Mouse (Mus musculus) myocyte (in vitro differentiated cells): ENCODE data around the gene Alg14. TPM values are rescaled to one million over a fixed set of nuclear protein-coding genes. Genes with fewer than 3 reads are reported as not detected.
A peak's percentile ranks its signal among the peaks of the same experiment; 100 is the strongest.

Source experiments
- H3K27me3 ChIP-seq: one replicate; pipeline ENCODE4 v1.6.1; 2011; ENCODE audit not compliant: control insufficient read depth, insufficient read depth, insufficient read length
- H3K36me3 ChIP-seq: one replicate; pipeline ENCODE4 v1.6.1; 2011; ENCODE audit not compliant: control insufficient read depth, insufficient read depth
- H3K4me2 ChIP-seq: one replicate; pipeline ENCODE4 v1.6.1; 2011; ENCODE audit warnings: low read depth, control low read depth
- H3K4me3 ChIP-seq: one replicate; pipeline ENCODE4 v1.5.1; 2011; ENCODE audit warnings: mild to moderate bottlenecking, control low read depth, moderate library complexity
- H3K79me2 ChIP-seq: one replicate; pipeline ENCODE4 v1.6.1; 2011; ENCODE audit not compliant: control insufficient read depth, insufficient read depth
- H3ac ChIP-seq: one replicate; pipeline ENCODE4 v1.6.1; 2011; ENCODE audit not compliant: control insufficient read depth, insufficient read length
- CEBPB ChIP-seq: IDR thresholded peaks from 2 replicates; pipeline ENCODE4 v1.6.1; 2011; ENCODE audit warnings: mild to moderate bottlenecking, moderate library complexity; ENCODE audit not compliant: poor library complexity, insufficient read depth, severe bottlenecking
- E2F4 ChIP-seq: IDR thresholded peaks from one replicate; pipeline ENCODE4 v1.6.1; 2011; ENCODE audit warnings: mild to moderate bottlenecking, control low read depth, moderate library complexity; ENCODE audit not compliant: insufficient read depth
- MAX ChIP-seq: IDR thresholded peaks from one replicate; pipeline ENCODE4 v1.6.1; 2011; ENCODE audit warnings: low read depth, mild to moderate bottlenecking, control low read depth
- MYOD1 ChIP-seq, 3 experiments: IDR thresholded peaks; one replicate each; pipeline ENCODE4 v1.6.1; 2011; ENCODE audit warnings: control low read depth in 2 of 3, low read depth in 2 of 3, mild to moderate bottlenecking in 2 of 3, moderate library complexity in 1 of 3; ENCODE audit not compliant: insufficient read length in 2 of 3, control insufficient read depth in 1 of 3
- MYOG ChIP-seq, 3 experiments: IDR thresholded peaks; one replicate each; pipeline ENCODE4 v1.6.1; 2011; ENCODE audit warnings: control low read depth in 2 of 3, low read depth in 2 of 3, mild to moderate bottlenecking in 2 of 3; ENCODE audit not compliant: insufficient read length in 2 of 3, control insufficient read depth in 1 of 3, insufficient read depth in 1 of 3
- POLR2A ChIP-seq: IDR thresholded peaks from one replicate; pipeline ENCODE4 v1.6.1; 2011; ENCODE audit warnings: low read depth, mild to moderate bottlenecking, control low read depth, moderate library complexity; ENCODE audit not compliant: insufficient read length
- POLR2AphosphoS2 ChIP-seq: IDR thresholded peaks from one replicate; pipeline ENCODE4 v1.6.1; 2011; ENCODE audit warnings: low read depth, control low read depth; ENCODE audit not compliant: insufficient read length
- REST ChIP-seq: IDR thresholded peaks from one replicate; pipeline ENCODE4 v1.6.1; 2011; ENCODE audit warnings: mild to moderate bottlenecking, control low read depth, moderate library complexity; ENCODE audit not compliant: insufficient read depth, insufficient read length
- SRF ChIP-seq: IDR thresholded peaks from one replicate; pipeline ENCODE4 v1.6.1; 2011; ENCODE audit warnings: low read depth; ENCODE audit not compliant: control insufficient read depth, insufficient read length
- TCF12 ChIP-seq: IDR thresholded peaks from one replicate; pipeline ENCODE4 v1.6.1; 2011; ENCODE audit warnings: mild to moderate bottlenecking, control low read depth; ENCODE audit not compliant: poor library complexity, insufficient read depth, severe bottlenecking
- TCF3 ChIP-seq: IDR thresholded peaks from one replicate; pipeline ENCODE4 v1.6.1; 2011; ENCODE audit warnings: low read depth, control low read depth; ENCODE audit not compliant: insufficient read length
- USF1 ChIP-seq: IDR thresholded peaks from one replicate; pipeline ENCODE4 v1.6.1; 2011; ENCODE audit warnings: low read depth, mild to moderate bottlenecking, control low read depth, moderate library complexity
- polyA plus RNA-seq: library from polyadenylated mRNA; unstranded; fragments of >200 nt; fragmentation: generic; extraction: Trizol; gene quantifications from one replicate; pipeline ENCODE4 v1.2.1, GENCODE M21; 2012; ENCODE audit warnings: missing spikeins

Alg14 gene
- polyA plus RNA-seq, 1 experiment, result 14.8 TPM

- H3K4me3 ChIP-seq, result no peak overlapping the region
- TF ChIP-seq MYOD1 (IDR thresholded peaks at IDR 0.05; ENCODE audit: control insufficient read depth in 1 of 3, insufficient read length in 2 of 3, low read depth in 2 of 3) (no peak), TCF3 (no peak), USF1 (no peak), E2F4 (no peak), CEBPB (no peak), POLR2A (no peak), MYOG (IDR thresholded peaks at IDR 0.05; ENCODE audit: control insufficient read depth in 1 of 3, insufficient read depth in 1 of 3, insufficient read length in 2 of 3, low read depth in 2 of 3) (no peak), POLR2AphosphoS2 (no peak), MAX (no peak), TCF12 (no peak), REST (no peak), SRF (no peak)
- H3K79me2 ChIP-seq, result no peaks in the 10 kb centered on the region
- no peaks in the 10 kb centered on the region for H3K27me3 ChIP-seq
- no peak overlapping the region for H3K4me2 ChIP-seq
- H3ac ChIP-seq, result no peak overlapping the region
- no peaks in the 10 kb centered on the region for H3K36me3 ChIP-seq
These were observed 21.4 kb downstream of the Alg14 start for GRCm38 (mm10) chr3:121312979-121313378.

- H3K27me3 ChIP-seq, result no peaks in the 10 kb centered on the region
- peak; percentile 81 to 94 (median 92) for TF ChIP-seq MYOD1 (IDR thresholded peaks at IDR 0.05; ENCODE audit: control insufficient read depth in 1 of 3, insufficient read length in 2 of 3, low read depth in 2 of 3)
- no peak for TF ChIP-seq POLR2A
- no peak for TF ChIP-seq SRF
- no peak for TF ChIP-seq E2F4
- no peak for TF ChIP-seq TCF3
- no peak for TF ChIP-seq USF1
- TF ChIP-seq REST, result no peak
- peak in 1 of 3 experiments; percentile 59 for TF ChIP-seq MYOG (IDR thresholded peaks at IDR 0.05; ENCODE audit: control insufficient read depth in 1 of 3, insufficient read depth in 1 of 3, insufficient read length in 2 of 3, low read depth in 2 of 3)
- TF ChIP-seq POLR2AphosphoS2, result no peak
- no peak for TF ChIP-seq CEBPB
- TF ChIP-seq TCF12, result peak; percentile 60
- no peak for TF ChIP-seq MAX
- no peaks in the 10 kb centered on the region for H3K36me3 ChIP-seq
- H3K4me3 ChIP-seq, result no peak overlapping the region
- no peaks in the 10 kb centered on the region for H3K79me2 ChIP-seq
- H3K4me2 ChIP-seq, result peak overlapping the region; percentile 14
- H3ac ChIP-seq, result no peak overlapping the region
These were observed 22.6 kb downstream of the Alg14 start for GRCm38 (mm10) chr3:121314149-121314548.

- H3ac ChIP-seq, result no peak overlapping the region
- H3K79me2 ChIP-seq, result no peaks in the 10 kb centered on the region
- no peak overlapping the region for H3K4me3 ChIP-seq
- TF ChIP-seq USF1 (no peak), REST (no peak), POLR2AphosphoS2 (no peak), MAX (no peak), TCF12 (no peak), CEBPB (no peak), POLR2A (no peak), E2F4 (no peak), MYOG (IDR thresholded peaks at IDR 0.05; ENCODE audit: control insufficient read depth in 1 of 3, insufficient read depth in 1 of 3, insufficient read length in 2 of 3, low read depth in 2 of 3) (no peak), MYOD1 (IDR thresholded peaks at IDR 0.05; ENCODE audit: control insufficient read depth in 1 of 3, insufficient read length in 2 of 3, low read depth in 2 of 3) (no peak), TCF3 (no peak), SRF (no peak)
- H3K27me3 ChIP-seq, result no peaks in the 10 kb centered on the region
- H3K4me2 ChIP-seq, result no peak overlapping the region
- no peaks in the 10 kb centered on the region for H3K36me3 ChIP-seq
These were observed 23.9 kb downstream of the Alg14 start for GRCm38 (mm10) chr3:121315498-121315897.

GRCm38 (mm10) chr3:121319906-121320305 is 28.3 kb downstream of the Alg14 start:
- Histone ChIP-seq H3K4me2 (no peak overlapping the region), H3K79me2 (no peaks in the 10 kb centered on the region), H3K27me3 (no peaks in the 10 kb centered on the region), H3ac (no peak overlapping the region), H3K4me3 (no peak overlapping the region), H3K36me3 (no peaks in the 10 kb centered on the region)
- TF ChIP-seq MYOG (IDR thresholded peaks at IDR 0.05; ENCODE audit: control insufficient read depth in 1 of 3, insufficient read depth in 1 of 3, insufficient read length in 2 of 3, low read depth in 2 of 3) (no peak), TCF3 (no peak), E2F4 (no peak), POLR2A (no peak), MYOD1 (IDR thresholded peaks at IDR 0.05; ENCODE audit: control insufficient read depth in 1 of 3, insufficient read length in 2 of 3, low read depth in 2 of 3) (no peak), REST (no peak), POLR2AphosphoS2 (no peak), USF1 (no peak), MAX (no peak), TCF12 (no peak)

- Histone ChIP-seq H3K4me3 (no peak overlapping the region), H3K79me2 (no peaks in the 10 kb centered on the region), H3K4me2 (no peak overlapping the region), H3ac (no peak overlapping the region), H3K27me3 (no peaks in the 10 kb centered on the region), H3K36me3 (no peaks in the 10 kb centered on the region)
- TF ChIP-seq TCF12, result no peak
- TF ChIP-seq CEBPB, result no peak
- TF ChIP-seq POLR2AphosphoS2, result no peak
- no peak for TF ChIP-seq MYOG (IDR thresholded peaks at IDR 0.05; ENCODE audit: control insufficient read depth in 1 of 3, insufficient read depth in 1 of 3, insufficient read length in 2 of 3, low read depth in 2 of 3)
- no peak for TF ChIP-seq E2F4
- no peak for TF ChIP-seq MYOD1 (IDR thresholded peaks at IDR 0.05; ENCODE audit: control insufficient read depth in 1 of 3, insufficient read length in 2 of 3, low read depth in 2 of 3)
- no peak for TF ChIP-seq REST
- no peak for TF ChIP-seq MAX
- no peak for TF ChIP-seq POLR2A
- no peak for TF ChIP-seq TCF3
- TF ChIP-seq USF1, result no peak
- TF ChIP-seq SRF, result no peak
These were observed 29.3 kb downstream of the Alg14 start for GRCm38 (mm10) chr3:121320896-121321295.
